Comparison of ENCODE assay signal across 19 mouse cellular contexts in genomic region chr14:122454901-122455561, GRCm38 (mm10). TPM values are rescaled to one million over a fixed set of nuclear protein-coding genes. Genes with fewer than 3 reads are reported as not detected.
A peak's percentile ranks its signal among the peaks of the same experiment; 100 is the strongest.
DNase-seq lines count a peak whose midpoint lies in the region; ATAC-seq and TF ChIP-seq lines count a peak whose summit lies in the region.
"Had no signal": no experiment of that assay in that cellular context is flagged by ENCODE, and none has a peak within 500 bp of the region (broad histone marks: within the 10 kb centered on the region; RNA-seq: fewer than 3 reads in every experiment).

No protein-coding gene starts in this region.

- 19% methylated on average over 10 of the region's 10 CpGs for WGBS in hindbrain, embryonic 10.5 days
- WGBS in midbrain, embryonic 13.5 days = 12% methylated on average over 10 of the region's 10 CpGs

- no peak for TF ChIP-seq CTCF in layer of hippocampus, adult 2 months (conservative IDR thresholded peaks at IDR 0.05)

- no peaks in the 10 kb centered on the region for H3K9me3 ChIP-seq in hindbrain, embryonic 10.5 days
- no peaks in the 10 kb centered on the region for H3K9me3 ChIP-seq in midbrain, embryonic 13.5 days
- H3K9me3 ChIP-seq: G1E; limb, embryonic 13.5 days had no signal

- H3K9ac ChIP-seq in midbrain, embryonic 13.5 days (replicated peaks) = no peak overlapping the region
- H3K9ac ChIP-seq: limb, embryonic 13.5 days; liver, postnatal 0 days had no signal

- no peak overlapping the region for H3K4me2 ChIP-seq in midbrain, embryonic 13.5 days (replicated peaks)
- H3K4me2 ChIP-seq: heart, embryonic 11.5 days; limb, embryonic 13.5 days had no signal

- peaks cover 72% of the 10 kb centered on the region for H3K27me3 ChIP-seq in hindbrain, embryonic 10.5 days (ENCODE audit: insufficient read depth, poor library complexity, severe bottlenecking)
- peaks cover 74% of the 10 kb centered on the region for H3K27me3 ChIP-seq in midbrain, embryonic 13.5 days

- peak overlapping the region; percentile 84 for H3K27ac ChIP-seq in layer of hippocampus, adult 2 months
- H3K27ac ChIP-seq in hindbrain, embryonic 10.5 days = peak overlapping the region; percentile 97
- peak overlapping the region; percentile 76 for H3K27ac ChIP-seq in midbrain, embryonic 13.5 days
- H3K27ac ChIP-seq: limb, embryonic 13.5 days had no signal

- peaks cover 69% of the 10 kb centered on the region for H3K4me1 ChIP-seq in hindbrain, embryonic 10.5 days (replicated peaks)
- H3K4me1 ChIP-seq in midbrain, embryonic 13.5 days (replicated peaks) = peaks cover 49% of the 10 kb centered on the region

- no peak overlapping the region for H3K4me3 ChIP-seq in layer of hippocampus, adult 2 months
- no peak overlapping the region for H3K4me3 ChIP-seq in hindbrain, embryonic 10.5 days
- H3K4me3 ChIP-seq in midbrain, embryonic 13.5 days (replicated peaks) = no peak overlapping the region
- H3K4me3 ChIP-seq: erythroblast, embryonic 14.5 days; limb, embryonic 13.5 days had no signal

- no peaks in the 10 kb centered on the region for H3K36me3 ChIP-seq in hindbrain, embryonic 10.5 days
- no peaks in the 10 kb centered on the region for H3K36me3 ChIP-seq in midbrain, embryonic 13.5 days
- H3K36me3 ChIP-seq: G1E; limb, embryonic 13.5 days had no signal

- DNase-seq in layer of hippocampus, adult 2 months (ENCODE audit: low spot score in 2 of 2) = no peak
- no peak for DNase-seq in layer of hippocampus, postnatal 14 days (ENCODE audit: low spot score in 2 of 2)
- peak; percentile 41 to 46 for DNase-seq in cerebellum, postnatal 25 days
- peak; percentile 35 for DNase-seq in hindbrain, embryonic 10.5 days (ENCODE audit: low spot score)
- DNase-seq in thymus, postnatal 0 days (ENCODE audit: low spot score) = no peak
- DNase-seq in spleen, postnatal 14 days (ENCODE audit: low spot score in 2 of 2) = no peak
- no peak for DNase-seq in B cell, adult 2 months
- DNase-seq: adrenal gland, postnatal 25 days; liver, postnatal 0 days; thymus, adult 2 months had no signal

- no peak for ATAC-seq in midbrain, embryonic 13.5 days
- ATAC-seq: liver, postnatal 0 days had no signal

RNA-seq across cellular contexts. Expression of gene Gm5089, which starts 4.1 kb away (rescaled TPM):
- under 1 TPM; 0.17 to 0.36 TPM for total RNA-seq in layer of hippocampus, adult 2 months (2021)
- under 1 TPM in 1 of 2 experiments, not detected in 1; 0.21 TPM for total RNA-seq in layer of hippocampus, postnatal 14 days (2021)
- 1.9 and 2.4 TPM in 2 replicates for polyA plus RNA-seq in hindbrain, embryonic 10.5 days (2016; fragmentation: Nextera tagmentation; extraction: Ambion mirVana)
- polyA plus RNA-seq in midbrain, embryonic 13.5 days (2015; fragmentation: Nextera tagmentation; extraction: Ambion mirVana) = 1.1 and 2.3 TPM in 2 replicates
- polyA plus RNA-seq in thymus, postnatal 0 days (2015; fragmentation: Nextera tagmentation; extraction: Ambion mirVana) = not detected in 2 replicates
- total RNA-seq: adrenal gland, postnatal 25 days; common myeloid progenitor, adult 5-6 weeks; gastrocnemius, adult 8-10 months had no signal
- polyA plus RNA-seq: C2C12; erythroblast, embryonic 14.5 days; G1E; heart, embryonic 11.5 days; kidney, embryonic 16.5 days; liver, postnatal 0 days; thymus, adult 2 months had no signal

RNA-seq across cellular contexts. Expression of gene Zic5, which starts 10.4 kb away (rescaled TPM):
- 1 to 10 TPM; 3.9 to 4.4 TPM for total RNA-seq in layer of hippocampus, adult 2 months (2021)
- 1 to 10 TPM; 5.2 to 6.2 TPM for total RNA-seq in layer of hippocampus, postnatal 14 days (2021)
- 16.5 and 20.3 TPM in 2 replicates for polyA plus RNA-seq in hindbrain, embryonic 10.5 days (2016; fragmentation: Nextera tagmentation; extraction: Ambion mirVana)
- 15.5 and 16.7 TPM in 2 replicates for polyA plus RNA-seq in midbrain, embryonic 13.5 days (2015; fragmentation: Nextera tagmentation; extraction: Ambion mirVana)
- polyA plus RNA-seq in thymus, postnatal 0 days (2015; fragmentation: Nextera tagmentation; extraction: Ambion mirVana) = not detected in 2 replicates
- total RNA-seq: adrenal gland, postnatal 25 days; common myeloid progenitor, adult 5-6 weeks; gastrocnemius, adult 8-10 months had no signal
- polyA plus RNA-seq: G1E; liver, postnatal 0 days; thymus, adult 2 months had no signal

RNA-seq across cellular contexts. Expression of gene Zic2, which starts 20.2 kb away (rescaled TPM):
- 10 to 100 TPM; 17.7 to 21.9 TPM for total RNA-seq in layer of hippocampus, adult 2 months (2021)
- total RNA-seq in layer of hippocampus, postnatal 14 days (2021) = 10 to 100 TPM; 22.1 to 26.7 TPM
- polyA plus RNA-seq in hindbrain, embryonic 10.5 days (2016; fragmentation: Nextera tagmentation; extraction: Ambion mirVana) = 7.2 and 10.1 TPM in 2 replicates
- polyA plus RNA-seq in midbrain, embryonic 13.5 days (2015; fragmentation: Nextera tagmentation; extraction: Ambion mirVana) = 10.3 and 10.7 TPM in 2 replicates
- polyA plus RNA-seq in thymus, postnatal 0 days (2015; fragmentation: Nextera tagmentation; extraction: Ambion mirVana) = not detected in 2 replicates
- total RNA-seq: adrenal gland, postnatal 25 days; common myeloid progenitor, adult 5-6 weeks; gastrocnemius, adult 8-10 months had no signal
- polyA plus RNA-seq: erythroblast, embryonic 14.5 days; G1E; kidney, embryonic 16.5 days; liver, postnatal 0 days; thymus, adult 2 months had no signal

RNA-seq across cellular contexts. Expression of gene Gm10837, which starts 35.4 kb away (rescaled TPM):
- total RNA-seq in layer of hippocampus, adult 2 months (2021) = not detected
- under 1 TPM in 1 of 2 experiments, not detected in 1; 0.24 TPM for total RNA-seq in layer of hippocampus, postnatal 14 days (2021)
- polyA plus RNA-seq in hindbrain, embryonic 10.5 days (2016; fragmentation: Nextera tagmentation; extraction: Ambion mirVana) = 0.24 and 0.29 TPM in 2 replicates
- polyA plus RNA-seq in midbrain, embryonic 13.5 days (2015; fragmentation: Nextera tagmentation; extraction: Ambion mirVana) = 0.43 and 0.73 TPM in 2 replicates
- not detected in 2 replicates for polyA plus RNA-seq in thymus, postnatal 0 days (2015; fragmentation: Nextera tagmentation; extraction: Ambion mirVana)
- total RNA-seq: adrenal gland, postnatal 25 days; common myeloid progenitor, adult 5-6 weeks; gastrocnemius, adult 8-10 months had no signal
- polyA plus RNA-seq: C2C12; erythroblast, embryonic 14.5 days; G1E; kidney, embryonic 16.5 days; limb, embryonic 13.5 days; liver, postnatal 0 days; thymus, adult 2 months had no signal

Comparison
In these comparisons a context has a peak if more than half of its experiments do, and no peak if none do; other contexts are left out.
1. DNase-seq: peak in cerebellum, postnatal 25 days (2 of 2) and hindbrain, embryonic 10.5 days (single experiment); none in layer of hippocampus, adult 2 months (0 of 2), layer of hippocampus, postnatal 14 days (0 of 2), thymus, postnatal 0 days (single experiment), spleen, postnatal 14 days (0 of 2) and B cell, adult 2 months (0 of 2).
2. RNA of gene Zic5, which starts 10.4 kb away (polyA plus RNA-seq): 16.5 to 20.3 TPM in hindbrain, embryonic 10.5 days and 15.5 to 16.7 TPM in midbrain, embryonic 13.5 days; not detected in thymus, postnatal 0 days; every median in the first group is over 10 times any median in the second.
3. Peak in every context shown above with its lines, with median percentiles within 50 percentile points of each other: H3K27ac ChIP-seq.